Mouse (Mus musculus) left cerebral cortex, adult 2 months (tissue): ENCODE results near the gene Hes5. TPM values are rescaled to one million over a fixed set of nuclear protein-coding genes. Genes with fewer than 3 reads are reported as not detected.

ENCODE experiments used
- DNase-seq, 2 experiments: peaks; one replicate each; pipeline ENCODE4 v3.0.0; 2021 to 2022; ENCODE audit warnings: low spot score in 2 of 2, mixed read lengths in 1 of 2; ENCODE audit errors: extremely low spot score in 1 of 2
- H3K27ac ChIP-seq: fragments of 200-600 bp; 2 replicates; pipeline ENCODE4 v1.8.1; 2022
- H3K4me3 ChIP-seq: fragments of 200-600 bp; 2 replicates; pipeline ENCODE4 v1.8.1; 2022
- CTCF ChIP-seq: fragments of 200-600 bp; IDR thresholded peaks from 2 replicates; pipeline ENCODE4 v1.8.1; 2022; ENCODE audit warnings: antibody characterized with exemption, mild to moderate bottlenecking, moderate library complexity
- intact Hi-C: fragments of 180-260 bp; cut with DNase I; formaldehyde crosslinking; loops from one replicate; pipeline ENCODE4 v1.15.1; 2025
- total RNA-seq, 2 experiments: library from RNA; stranded (reverse); gene quantifications; 2 replicates each; pipeline ENCODE4 v1.2.3; 2021

The Hes5 gene
- total RNA-seq, 2 experiments from 2014 or later: 22.3 to 25.3 TPM

DNA sequence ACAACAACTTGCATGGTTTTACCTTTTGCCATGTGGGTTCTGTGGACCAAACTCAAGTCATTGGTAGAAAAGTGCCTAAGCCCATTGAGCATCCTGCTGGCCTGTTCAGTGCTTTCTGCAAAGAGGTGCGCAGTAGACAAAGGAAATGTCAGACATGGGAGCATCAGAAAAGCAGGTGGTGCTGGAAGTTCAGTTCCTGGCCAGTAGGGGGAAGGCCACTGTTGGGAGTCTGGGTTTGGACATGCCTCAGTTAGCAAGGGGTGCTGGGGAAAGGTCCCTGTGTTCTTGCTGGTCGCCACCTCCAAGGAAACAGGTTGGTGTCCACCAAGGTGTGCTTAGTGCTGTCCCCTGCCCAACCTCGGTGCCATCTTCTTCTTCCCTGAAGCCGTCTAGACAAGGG is 19.4 kb downstream of the Hes5 start:
- intact Hi-C loops: loop anchor here (2.0 kb wide), 1 partner anchor 75 kb away; no protein-coding TSS in a partner anchor
- DNase-seq: no peak
- no peak overlapping the region for H3K27ac ChIP-seq
- peak; percentile 52 for TF ChIP-seq CTCF
- no peak overlapping the region for H3K4me3 ChIP-seq

DNA sequence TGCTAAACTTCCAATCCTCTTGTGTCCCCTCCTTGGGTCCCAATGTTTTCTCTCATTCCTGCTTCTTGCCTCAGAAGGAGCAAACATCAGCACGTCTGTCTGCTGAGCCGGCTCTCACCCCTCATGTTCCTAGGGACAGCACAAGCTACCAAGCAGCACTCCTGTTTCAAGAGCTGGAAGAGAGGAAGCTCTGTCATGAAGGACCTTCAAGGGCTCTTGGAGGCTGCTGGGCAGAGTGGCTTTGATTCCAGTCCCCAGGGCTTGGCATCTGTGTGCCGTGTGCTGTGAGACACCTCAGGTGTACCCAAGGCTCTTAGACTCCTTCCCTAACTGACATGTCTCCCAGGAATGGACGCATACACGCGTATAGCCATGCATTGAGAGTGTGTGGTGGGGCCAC is 20.4 kb downstream of the Hes5 start:
- Histone ChIP-seq H3K4me3 (no peak overlapping the region), H3K27ac (peak overlapping the region; percentile 69; the same call in 1 of the 2 replicates)
- no peak for DNase-seq
- no peak for TF ChIP-seq CTCF
- intact Hi-C loops: loop anchor here (1.0 to 2.0 kb wide), 2 partner anchors 74 to 85 kb away; no protein-coding TSS in a partner anchor

DNA sequence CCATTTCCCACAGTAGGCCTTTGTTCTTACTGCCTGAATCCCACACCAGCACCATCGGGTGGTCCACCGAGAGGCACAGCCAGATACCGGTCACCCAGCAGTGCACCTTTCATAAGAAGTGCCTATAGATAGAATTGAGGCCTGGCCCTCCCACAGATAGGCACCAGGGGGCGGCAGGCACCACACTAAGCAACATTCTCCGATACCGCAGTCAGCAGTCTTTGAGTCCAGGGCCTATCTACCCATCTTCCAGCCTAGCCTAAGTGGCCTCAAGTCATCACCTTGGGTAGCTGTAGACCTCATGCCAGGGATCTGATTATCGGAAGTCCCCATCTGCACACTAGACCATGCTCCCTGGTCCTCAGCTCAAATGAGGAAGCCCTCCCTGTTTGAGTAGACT is 20.8 kb downstream of the Hes5 start:
- TF ChIP-seq CTCF: peak; percentile 83
- Histone ChIP-seq H3K27ac (peak overlapping the region; percentile 69; the same call in 1 of the 2 replicates), H3K4me3 (no peak overlapping the region)
- DNase-seq: peak; percentile 68 to 81
- intact Hi-C loops: loop anchor here (1.0 to 2.0 kb wide), 2 partner anchors 73 to 85 kb away; no protein-coding TSS in a partner anchor

DNA sequence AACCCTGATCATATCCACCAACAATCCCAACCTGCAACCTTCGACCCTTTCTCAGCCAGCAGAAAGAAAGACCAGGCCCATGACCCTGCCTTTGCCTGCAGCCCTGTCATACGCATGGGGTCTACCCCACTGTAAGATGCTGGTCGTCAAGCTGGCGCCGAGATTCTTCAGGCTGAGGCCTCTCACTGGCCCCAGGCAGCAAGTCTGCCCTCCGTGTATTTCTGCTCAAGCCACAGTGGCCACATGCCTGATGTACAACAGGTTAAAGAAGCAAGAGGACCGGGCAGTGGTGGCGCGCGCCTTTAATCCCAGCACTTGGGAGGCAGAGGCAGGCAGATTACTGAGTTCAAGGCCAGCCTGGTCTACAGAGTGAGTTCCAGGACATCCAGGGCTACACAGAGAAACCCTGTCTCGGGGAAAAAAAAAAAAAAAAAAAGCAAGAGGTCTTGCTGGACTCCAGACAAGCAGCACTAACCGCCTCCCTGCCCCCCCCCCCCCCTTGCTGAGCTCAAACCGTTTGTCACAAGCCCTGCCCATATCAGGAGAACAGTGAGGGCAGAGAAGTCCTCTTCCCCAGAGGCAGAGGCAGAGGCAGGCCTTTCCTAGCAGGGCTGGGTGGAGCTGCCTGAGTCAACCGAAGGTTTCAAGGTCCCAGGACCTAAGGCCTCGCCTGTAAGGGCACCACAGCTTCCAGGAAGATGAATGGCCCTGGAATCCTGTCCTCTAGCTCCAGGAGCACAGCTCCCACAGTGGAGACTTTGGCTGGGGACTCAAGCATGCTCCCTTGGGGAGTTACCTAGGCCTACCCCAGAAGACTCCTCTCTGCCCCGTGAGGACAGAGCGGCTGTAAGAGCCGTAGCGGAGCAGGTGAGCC is 21.8 kb downstream of the Hes5 start:
- intact Hi-C loops: no loop called here
- no peak for TF ChIP-seq CTCF
- H3K4me3 ChIP-seq: no peak overlapping the region
- no peak for DNase-seq
- no peak overlapping the region for H3K27ac ChIP-seq

DNA sequence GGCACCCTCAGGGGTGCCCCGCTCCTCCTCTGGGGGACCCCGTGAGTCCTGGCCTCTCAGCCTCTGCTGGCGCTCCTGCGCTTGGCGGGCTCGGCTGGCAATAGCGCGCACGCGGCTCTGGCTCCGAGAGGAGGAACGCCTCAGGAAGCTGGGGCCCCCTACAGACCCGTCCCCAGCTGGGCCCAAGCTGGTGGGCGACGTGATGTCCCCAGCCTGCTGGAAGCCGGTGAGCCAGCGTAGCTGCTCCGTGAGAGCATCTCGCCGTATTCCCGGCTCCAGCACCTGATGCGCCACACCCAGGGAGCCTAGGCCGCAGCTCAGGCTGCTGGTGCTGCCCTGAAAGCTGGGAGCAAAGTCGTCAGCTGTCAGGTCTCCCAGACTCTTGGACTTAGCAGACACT is 23.0 kb downstream of the Hes5 start:
- intact Hi-C loops: no loop called here
- Histone ChIP-seq H3K27ac (no peak overlapping the region), H3K4me3 (no peak overlapping the region)
- no peak for DNase-seq
- no peak for TF ChIP-seq CTCF

DNA sequence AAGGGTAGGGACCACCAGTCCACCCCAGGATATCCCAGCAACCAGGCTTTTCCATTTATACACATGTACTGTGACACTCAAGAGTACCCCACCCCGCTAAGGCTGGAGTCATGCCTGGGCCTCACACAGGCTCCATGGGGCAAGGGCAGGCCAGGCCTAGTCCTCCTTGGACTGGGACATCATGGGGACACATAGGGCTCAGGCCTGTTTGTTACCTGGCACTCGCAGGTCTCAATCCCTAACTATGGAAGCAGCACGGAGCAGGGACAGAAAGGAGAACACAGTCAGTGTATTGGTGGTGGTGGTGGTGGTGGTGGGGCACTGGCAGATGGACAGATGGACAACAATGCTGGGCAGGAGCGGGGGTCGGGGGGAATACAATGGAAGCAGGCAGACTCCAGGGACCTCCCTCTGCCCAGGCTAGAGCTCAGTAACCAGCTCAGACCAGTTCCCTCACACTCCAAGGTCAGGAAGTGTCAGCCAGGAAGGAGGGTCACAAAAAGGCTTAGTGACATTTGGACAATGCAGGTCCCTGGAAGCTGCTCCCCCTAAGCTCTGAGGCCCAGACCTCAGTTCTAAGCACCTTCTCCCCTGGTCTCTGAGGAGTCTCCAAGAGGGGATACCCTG is 24.5 kb downstream of the Hes5 start:
- no peak for DNase-seq
- peak overlapping the region; percentile 60; the same call in 1 of the 2 replicates for H3K27ac ChIP-seq
- no peak overlapping the region for H3K4me3 ChIP-seq
- no peak for TF ChIP-seq CTCF
- intact Hi-C loops: no loop called here

DNA sequence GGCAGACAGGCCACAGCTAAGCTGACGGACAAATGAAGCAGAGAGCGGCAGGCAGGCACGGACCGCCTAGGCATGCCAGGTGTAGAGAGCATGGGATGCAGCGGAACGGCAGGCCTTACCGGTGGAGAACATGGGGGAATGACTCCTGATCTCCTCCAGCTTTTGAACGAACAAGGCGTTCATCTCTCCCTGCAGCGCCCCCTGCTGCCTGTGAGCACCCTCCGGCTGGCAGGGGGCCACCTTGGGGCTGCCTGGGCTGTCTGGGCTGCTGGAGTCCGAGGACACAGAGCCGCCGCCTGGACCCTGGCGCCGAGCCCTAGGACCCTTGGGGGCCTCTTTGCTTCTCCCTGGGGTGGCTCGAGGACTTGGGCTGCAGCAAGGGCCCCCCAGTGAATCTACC is 25.4 kb downstream of the Hes5 start:
- intact Hi-C loops: no loop called here
- Histone ChIP-seq H3K4me3 (peak overlapping the region; percentile 30; the same call in 1 of the 2 replicates), H3K27ac (peak overlapping the region; percentile 60)
- peak; percentile 74 to 79 for DNase-seq
- peak; percentile 82 for TF ChIP-seq CTCF

DNA sequence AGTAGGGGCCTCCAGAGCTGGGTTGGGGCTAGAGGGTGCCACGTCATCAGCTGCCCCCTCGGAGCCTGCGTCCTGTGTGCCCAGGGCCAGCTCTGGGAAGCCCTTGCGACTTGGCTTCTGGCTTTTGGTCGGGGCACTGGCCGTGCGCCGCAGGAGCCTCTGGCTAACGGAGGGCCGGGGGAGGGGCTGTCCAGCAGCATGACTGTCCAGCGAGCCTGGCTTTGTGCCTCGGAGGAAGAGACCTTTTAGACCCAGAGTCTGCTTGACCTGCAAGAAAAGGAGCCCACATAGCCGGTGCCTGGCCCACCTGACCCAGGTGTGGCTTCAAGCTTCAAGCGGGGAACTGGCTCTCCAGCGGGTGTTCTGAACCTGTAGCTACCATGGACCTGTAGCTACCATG is 26.0 kb downstream of the Hes5 start:
- no peak for DNase-seq
- TF ChIP-seq CTCF: no peak
- intact Hi-C loops: no loop called here
- Histone ChIP-seq H3K4me3 (no peak overlapping the region), H3K27ac (no peak overlapping the region)

DNA sequence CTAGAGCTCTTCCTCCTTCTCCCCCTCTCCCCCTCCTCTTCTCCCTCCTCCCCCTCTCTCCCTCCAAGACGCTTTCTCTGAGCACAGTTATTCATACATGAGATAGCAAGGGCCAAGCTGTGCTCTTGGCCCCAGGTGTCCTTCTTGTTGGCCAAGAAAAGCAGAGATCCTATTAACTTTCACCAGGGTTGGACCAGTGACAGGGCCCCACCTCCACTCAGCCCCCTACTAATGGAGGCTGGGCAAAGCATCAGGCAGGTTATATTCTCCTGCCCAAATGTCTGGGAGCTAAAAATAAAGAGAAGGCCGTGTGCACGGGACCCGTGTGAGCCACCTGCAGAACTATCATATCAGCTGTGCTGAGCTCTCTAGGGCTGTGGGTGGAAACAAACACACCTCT is 34.2 kb downstream of the Hes5 start:
- intact Hi-C loops: no loop called here
- H3K27ac ChIP-seq: no peak overlapping the region
- no peak overlapping the region for H3K4me3 ChIP-seq
- no peak for DNase-seq
- no peak for TF ChIP-seq CTCF

DNA sequence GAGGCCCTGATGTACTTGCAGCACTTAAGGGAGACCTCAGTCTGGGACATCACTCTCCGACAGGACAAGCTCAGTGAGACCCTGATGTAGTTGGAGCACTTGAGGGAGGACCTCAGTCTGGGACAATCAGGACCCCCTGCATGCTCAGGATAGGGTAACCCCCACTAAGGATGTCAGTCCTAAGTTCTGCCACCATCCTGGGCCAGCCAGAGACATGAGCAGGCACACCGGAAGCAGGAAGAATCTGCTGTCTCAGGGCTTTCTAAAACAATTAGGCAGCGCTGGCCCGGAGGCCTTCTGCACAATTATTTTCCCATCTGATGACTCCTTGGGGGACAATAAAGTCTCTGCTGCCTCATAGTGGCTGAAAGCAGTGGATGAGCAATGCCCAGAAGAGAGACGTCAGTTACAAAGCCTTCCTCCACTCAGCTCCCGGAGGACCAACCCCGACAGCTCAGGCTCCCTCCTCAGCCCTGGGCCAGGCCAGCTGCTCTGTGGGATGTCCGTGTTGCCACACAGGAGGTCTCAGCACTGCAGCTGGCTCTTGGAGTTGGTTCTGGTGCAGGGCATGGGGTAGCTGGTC is 35.9 kb downstream of the Hes5 start:
- intact Hi-C loops: no loop called here

DNA sequence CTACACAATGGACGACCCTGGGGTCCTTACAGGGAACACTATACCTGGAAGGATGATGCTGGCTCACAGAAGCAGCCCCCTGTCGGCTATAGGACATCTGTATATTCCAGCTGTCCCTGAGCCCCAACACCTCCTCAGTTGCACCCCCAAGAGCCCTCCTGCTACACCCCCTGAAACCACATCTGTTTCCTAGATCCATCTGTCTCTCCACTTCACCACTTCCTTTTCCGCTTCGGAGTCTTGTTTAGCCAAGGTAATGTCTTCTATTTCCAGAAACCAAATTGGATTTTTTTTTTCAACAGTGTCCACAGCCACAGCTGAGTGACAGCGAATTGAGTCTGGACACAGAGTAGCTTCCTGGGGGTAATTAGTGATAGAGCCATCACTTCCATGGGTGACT is 38.7 kb downstream of the Hes5 start:
- intact Hi-C loops: no loop called here
- TF ChIP-seq CTCF: no peak
- Histone ChIP-seq H3K27ac (no peak overlapping the region), H3K4me3 (no peak overlapping the region)
- DNase-seq: no peak

More for the DNA sequence above, 35.9 kb downstream of the Hes5 start:
- Histone ChIP-seq H3K4me3 (no peak overlapping the region), H3K27ac (no peak overlapping the region)
- no peak for DNase-seq
- peak; percentile 21 for TF ChIP-seq CTCF

DNA sequence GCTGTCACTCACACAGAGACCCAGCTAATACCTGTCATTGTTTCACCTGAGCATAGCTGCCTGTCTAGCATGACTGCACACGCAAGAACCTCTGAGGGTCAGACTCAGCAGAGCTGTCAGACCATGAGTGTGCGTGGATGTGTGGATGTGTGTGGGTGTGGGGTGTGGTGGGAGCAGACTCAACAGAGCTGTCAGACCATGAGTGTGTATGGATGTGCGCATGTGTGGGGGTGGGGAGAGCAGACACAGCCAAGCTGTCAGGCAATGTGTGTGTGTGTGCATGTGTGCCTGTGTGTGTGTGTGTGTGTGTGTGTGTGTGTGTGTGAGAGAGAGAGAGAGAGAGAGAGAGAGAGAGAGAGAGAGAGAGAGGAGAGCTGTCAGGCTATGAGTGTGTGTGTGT is 44.6 kb downstream of the Hes5 start:
- no peak overlapping the region for H3K27ac ChIP-seq
- H3K4me3 ChIP-seq: no peak overlapping the region
- no peak for TF ChIP-seq CTCF
- intact Hi-C loops: no loop called here
- no peak for DNase-seq
